Mouse (Mus musculus) megakaryocyte, embryonic 14.5 days (primary cell): ENCODE data around the gene Sgip1.

Source experiments
- FLI1 ChIP-seq: IDR thresholded peaks from 2 replicates; pipeline ENCODE4 v1.6.1; 2012; ENCODE audit warnings: low read length, inconsistent platforms, mixed read lengths
- GATA1 ChIP-seq: IDR thresholded peaks from 3 replicates; pipeline ENCODE4 v1.6.1; 2012; ENCODE audit warnings: mixed read lengths, low read length, inconsistent platforms, borderline replicate concordance

DNA sequence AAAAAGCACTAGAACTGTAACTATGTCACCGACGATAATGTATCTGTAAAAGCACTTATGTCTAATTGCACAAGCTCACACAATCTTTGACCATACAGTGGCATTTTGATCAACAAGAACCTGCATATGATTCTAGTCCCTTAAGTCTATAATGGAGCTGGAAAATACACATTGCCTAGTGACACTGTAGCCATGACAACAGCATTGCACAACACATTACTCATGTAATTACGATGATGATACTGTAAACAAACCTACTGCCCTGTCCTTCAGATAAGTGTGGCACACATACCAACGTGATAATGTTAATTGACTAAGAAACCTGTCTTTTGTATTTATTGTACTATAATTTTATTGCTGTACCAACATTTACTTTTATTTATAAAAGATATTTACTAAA lies 49.7 kb upstream of the Sgip1 start:
- TF ChIP-seq GATA1 = no peak
- no peak for TF ChIP-seq FLI1
